Mouse (Mus musculus): Measurements from ENCODE around the gene Scn5a. TPM values are rescaled to one million over a fixed set of nuclear protein-coding genes. Genes with fewer than 3 reads are reported as not detected.

The Scn5a gene
- 2.1 and 2.2 TPM in 2 replicates for polyA plus RNA-seq (2012; rRNA removed)

DNA sequence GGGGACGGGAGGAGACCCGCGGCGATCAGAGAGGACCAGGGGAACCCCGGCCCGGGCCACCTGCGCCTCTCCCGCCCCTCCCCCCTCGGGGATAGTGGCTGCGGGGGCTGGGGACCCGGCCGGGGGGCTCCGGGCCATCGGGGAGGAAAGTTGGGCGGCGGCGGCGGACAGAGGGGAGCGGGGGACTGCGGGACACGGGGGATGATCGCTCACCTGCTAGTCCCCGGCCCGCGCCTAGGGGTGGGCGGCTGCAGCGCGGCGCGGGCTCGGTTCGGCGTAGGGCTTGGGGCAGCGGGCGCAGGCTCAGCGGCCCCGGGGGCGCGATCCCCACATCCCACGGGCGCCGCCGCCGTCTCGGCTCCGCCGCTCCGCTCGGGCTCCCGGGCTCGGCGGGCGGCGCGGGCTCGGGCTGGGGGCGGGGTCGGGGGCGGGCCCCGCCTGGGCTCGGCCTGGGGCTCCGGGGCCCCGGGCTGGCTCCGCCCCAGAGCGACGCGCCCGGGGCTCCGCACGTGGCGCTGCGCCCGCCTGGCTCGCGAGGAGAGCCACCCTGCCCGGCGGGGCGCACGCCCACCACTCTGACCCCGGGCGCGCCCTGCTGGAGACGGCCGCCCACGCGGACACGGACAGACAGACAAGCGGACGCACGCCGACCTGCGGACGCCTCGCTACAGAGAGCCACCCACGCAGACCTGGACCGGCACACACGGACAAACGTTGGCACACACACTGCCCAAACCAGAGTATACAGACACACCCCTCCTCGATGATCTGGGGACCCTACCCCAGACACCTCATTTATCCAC, at the start of gene Scn5a:
Scn5a (minus strand) TSS at position 381 of the 803 bp plus-strand sequence.
- DNase-seq (ENCODE audit: extremely low spot score in 1 of 2, low spot score in 1 of 2), result no peak

DNA sequence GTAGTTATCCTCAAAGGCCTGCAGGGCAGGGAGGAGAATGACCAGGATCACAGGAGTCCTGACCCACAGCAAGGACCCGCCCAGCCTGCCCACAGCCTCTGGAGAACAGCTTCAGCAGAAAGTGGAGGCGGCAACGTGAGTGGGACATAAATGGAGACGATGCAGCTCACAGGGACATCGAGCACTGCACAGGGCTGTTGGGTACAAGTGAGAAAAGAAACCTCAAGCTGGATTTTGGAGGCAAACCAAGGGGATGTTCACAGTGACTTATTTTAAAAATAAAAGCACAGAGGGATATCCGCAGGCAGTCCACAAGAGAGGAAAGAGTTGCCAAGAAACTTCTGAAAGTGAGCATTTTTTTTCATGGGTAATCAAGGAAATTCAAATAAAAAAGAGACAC, 48.4 kb upstream of the Scn5a start:
- peak; percentile 16 to 23 for DNase-seq (ENCODE audit: extremely low spot score in 1 of 2, low spot score in 1 of 2)

DNA sequence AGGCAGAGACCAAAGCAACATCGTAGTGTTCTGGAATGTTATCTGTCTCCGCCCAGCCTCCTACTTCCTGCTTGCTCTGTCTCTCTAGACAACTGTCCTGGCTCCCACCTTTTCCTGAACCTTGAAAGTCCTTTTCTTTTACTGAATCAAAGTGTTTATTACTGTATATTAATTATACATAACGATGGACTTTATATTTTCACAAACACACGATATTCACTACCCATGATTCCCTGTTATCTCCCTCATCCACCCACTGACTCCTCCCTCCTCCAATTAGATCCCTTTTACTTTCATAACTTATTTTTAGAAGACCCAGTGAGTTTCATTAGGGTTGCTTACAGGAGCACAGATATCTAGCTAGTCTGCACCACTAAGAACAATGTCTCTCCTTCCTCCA, 45.3 kb upstream of the Scn5a start:
- DNase-seq (ENCODE audit: extremely low spot score in 1 of 2, low spot score in 1 of 2), result no peak

DNA sequence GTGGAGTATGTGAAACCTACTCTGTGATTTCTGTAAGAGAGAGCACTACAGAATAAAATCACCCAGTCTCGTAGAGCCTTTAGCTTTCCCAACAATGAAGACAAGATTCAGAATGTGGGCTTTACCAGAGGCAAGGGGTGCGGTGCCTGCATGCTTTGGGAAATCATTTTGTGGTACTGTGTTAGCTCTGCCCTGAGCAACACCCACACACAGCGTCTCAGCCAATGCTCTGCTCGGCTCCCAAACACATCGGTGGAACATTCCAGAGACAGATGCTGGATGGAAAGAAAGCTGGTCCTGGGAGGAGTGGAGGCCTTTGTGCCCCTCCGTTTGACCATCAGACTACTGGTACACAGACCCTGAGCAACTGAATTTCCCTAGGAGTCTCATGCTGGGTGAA, 36.0 kb upstream of the Scn5a start:
- DNase-seq (ENCODE audit: extremely low spot score in 1 of 2, low spot score in 1 of 2), result peak in 1 of 2 experiments; percentile 33

DNA sequence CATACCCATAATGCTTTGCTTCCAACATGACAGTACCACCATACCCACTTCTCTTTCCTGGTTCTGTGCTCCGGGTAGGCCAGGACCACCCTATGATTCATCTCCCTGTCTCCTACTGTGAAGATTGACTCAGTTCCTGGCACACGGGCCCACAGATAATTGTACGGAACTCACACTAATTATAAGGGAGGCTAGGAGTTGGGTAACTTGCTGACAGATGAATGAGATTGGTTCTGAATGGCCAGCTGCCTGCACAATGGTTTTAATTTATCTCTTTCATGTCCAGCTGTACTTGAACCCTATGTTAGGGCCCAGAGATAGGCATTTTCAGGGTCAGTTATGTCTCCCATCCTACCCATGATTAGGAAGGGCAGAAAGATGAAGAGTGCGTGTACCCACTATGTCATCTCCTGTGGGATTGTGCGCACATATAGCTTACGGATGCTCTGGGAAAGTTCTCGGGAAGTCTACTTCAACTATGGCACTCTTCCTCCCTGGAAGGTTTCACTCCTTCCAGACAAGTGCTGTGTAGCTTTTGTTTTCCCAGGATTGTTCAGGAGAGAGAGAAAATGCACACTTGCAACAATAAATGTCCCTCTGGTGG, 31.8 kb upstream of the Scn5a start:
- no peak for DNase-seq (ENCODE audit: extremely low spot score in 1 of 2, low spot score in 1 of 2)

DNA sequence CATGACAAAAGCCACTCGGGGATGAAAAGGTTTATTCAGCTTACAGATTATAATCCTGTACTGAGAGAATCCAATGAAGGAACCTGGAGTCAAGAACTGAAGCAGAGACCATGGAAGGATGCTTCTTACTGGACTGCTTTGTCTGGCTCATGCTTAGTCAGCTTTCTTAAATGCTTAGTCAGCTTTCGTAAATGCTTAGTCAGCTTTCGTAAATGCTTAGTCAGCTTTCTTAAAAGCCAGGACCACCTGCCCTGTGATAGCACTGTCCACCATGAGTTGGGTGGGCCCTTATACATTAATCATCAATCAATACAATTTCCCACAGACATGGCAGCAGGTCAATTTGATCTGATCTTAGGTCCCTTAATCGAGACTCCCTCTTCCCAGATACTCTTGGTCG, 28.1 kb upstream of the Scn5a start:
- DNase-seq (ENCODE audit: extremely low spot score in 1 of 2, low spot score in 1 of 2), result no peak

DNA sequence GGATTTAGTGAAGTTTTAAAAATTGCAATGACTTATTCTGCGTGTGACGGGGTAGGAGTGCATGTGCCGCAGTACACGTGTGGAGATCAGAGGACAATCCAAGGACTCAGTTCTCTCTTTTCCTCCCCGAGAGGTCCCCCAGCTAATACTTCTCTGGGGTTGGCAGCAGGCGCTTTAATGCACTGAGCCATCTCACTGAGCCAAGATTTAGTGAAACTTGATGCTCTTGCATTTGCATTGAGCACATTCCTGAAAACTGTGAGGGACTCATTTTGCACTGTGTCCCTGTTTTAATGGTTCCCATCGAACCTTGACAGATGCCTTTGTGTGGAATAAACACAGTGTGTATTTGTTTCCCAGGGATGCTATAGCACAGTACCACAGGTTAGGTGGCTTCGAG, 25.8 kb upstream of the Scn5a start:
- DNase-seq (ENCODE audit: extremely low spot score in 1 of 2, low spot score in 1 of 2), result no peak

DNA sequence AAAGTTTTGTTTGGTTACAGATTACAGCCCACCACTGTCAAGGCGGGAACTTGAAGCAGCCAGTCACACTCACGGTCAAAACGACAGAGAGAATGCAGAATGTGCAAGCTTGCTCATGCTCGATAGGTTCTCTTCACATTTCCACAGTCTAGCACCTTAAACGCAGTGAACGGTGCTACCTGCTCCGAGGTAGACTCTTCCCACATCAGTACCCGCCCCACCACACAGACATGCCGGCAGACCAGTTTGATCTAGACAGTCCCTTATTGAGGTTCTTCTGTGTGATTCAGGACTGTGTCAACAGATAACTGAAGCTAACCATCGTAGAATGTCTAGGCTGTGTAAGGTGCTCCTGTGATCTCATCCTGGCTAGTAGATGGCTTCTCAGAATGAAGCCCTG, 19.7 kb upstream of the Scn5a start:
- DNase-seq (ENCODE audit: extremely low spot score in 1 of 2, low spot score in 1 of 2), result no peak

DNA sequence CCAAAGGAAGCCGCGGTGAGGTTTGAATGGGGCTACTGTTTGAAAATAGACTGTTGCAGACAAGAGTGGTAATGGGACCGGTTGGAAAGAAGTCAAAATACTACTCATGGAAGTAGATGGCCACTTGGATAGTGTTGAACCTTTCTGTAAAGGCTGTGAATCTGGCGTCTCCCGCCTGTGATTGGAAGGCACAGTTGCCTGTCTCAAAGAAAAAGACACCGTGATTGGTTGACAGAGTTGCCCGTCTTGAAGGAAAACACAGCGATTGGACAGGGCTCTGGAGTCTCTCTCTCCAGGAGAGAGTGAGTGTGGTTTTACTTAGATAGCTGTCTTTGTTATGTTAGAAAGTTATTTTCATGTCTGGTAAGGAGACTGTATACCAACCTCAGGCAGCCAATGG, 18.5 kb upstream of the Scn5a start:
- DNase-seq (ENCODE audit: extremely low spot score in 1 of 2, low spot score in 1 of 2), result no peak

DNA sequence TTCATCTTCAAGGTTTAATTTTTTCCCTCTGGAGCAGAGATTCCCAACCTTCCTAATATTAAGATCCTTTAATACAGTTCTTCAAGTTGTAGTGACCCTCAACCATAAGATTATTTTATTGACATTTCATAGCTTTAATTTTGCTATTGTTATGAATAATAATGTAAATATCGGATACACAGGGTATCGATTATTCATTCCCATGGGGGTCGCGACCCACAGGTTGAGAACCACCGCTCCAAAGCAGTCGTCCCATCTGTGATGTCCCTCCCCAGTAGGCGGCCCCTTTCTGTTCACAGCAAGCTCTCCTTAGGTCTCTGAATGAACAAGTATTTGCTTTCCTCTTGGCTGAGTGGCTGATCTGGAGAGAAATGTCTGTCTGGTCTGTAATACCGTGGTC, 10.8 kb upstream of the Scn5a start:
- DNase-seq (ENCODE audit: extremely low spot score in 1 of 2, low spot score in 1 of 2), result no peak

DNA sequence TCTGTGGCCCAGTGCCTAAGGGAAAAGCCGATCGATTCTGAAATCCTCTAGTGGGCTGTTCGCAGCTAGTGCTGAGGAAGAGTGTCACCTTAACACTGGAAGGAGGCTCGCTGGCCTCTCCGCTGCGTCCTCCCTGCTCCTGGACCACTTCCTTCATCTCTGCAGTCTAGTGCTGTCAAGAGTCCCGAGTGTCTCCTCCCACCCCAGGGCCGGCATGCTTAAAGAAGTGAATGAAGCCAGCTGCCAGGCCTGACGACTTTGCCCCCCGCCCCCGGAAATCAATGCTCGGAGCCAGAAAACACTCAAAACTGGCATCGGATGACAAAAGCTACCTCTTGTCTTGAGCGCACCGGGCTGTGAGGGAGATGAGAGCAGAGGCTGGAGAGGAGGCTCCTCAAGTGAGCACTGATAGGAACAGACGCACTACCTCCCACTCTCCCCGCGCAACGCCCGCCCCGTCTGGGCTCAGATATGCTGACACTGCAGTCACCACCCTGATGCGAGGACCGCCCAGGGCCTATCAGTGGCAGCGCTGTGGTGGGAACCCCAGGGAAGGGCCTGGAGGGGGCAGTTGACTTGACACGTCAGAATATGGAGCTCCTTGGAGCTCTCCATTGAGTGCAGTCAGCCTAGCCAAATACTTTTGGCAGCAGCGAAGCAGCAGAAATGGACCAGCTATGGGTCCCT, 10.1 kb upstream of the Scn5a start:
- DNase-seq (ENCODE audit: extremely low spot score in 1 of 2, low spot score in 1 of 2), result no peak

DNA sequence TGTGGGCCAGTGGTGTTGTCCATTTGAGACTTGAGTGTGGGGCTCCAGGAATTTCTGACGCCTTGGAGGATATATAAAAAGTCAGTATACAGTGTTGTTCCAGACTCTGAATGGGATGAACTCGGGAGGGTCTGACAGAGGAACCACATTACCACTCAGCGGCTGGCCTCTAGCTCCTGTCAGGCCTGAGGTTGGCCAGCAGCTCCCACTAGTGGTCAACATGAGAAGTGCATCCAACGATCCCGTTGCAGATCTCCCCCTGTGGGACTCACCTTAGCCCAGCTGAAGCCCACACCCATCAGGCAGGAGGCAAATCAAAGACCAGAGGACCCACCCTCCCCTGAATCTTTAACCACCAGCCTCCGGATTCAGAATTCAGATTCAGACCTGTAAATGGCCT, 1.9 kb upstream of the Scn5a start:
- peak in 1 of 2 experiments; percentile 87 for DNase-seq (ENCODE audit: extremely low spot score in 1 of 2, low spot score in 1 of 2)

DNA sequence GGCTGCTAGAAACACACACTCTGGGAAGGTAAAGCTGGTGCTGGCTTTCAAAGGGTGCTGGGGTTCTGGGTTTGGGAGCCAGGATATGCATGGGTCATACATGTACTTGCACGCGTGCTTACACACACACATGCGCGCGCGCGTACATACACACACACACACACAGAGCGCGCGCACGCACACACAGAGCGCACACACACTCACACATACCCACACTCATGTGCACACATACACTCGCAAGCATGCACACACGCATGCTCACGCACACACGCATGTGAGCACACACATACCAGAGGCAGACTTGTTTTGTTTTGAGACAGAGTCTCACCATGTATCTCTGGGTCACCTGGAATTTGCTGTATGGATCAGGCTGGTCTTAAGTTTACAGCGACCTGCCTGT, 1.4 kb upstream of the Scn5a start:
- DNase-seq (ENCODE audit: extremely low spot score in 1 of 2, low spot score in 1 of 2), result no peak

DNA sequence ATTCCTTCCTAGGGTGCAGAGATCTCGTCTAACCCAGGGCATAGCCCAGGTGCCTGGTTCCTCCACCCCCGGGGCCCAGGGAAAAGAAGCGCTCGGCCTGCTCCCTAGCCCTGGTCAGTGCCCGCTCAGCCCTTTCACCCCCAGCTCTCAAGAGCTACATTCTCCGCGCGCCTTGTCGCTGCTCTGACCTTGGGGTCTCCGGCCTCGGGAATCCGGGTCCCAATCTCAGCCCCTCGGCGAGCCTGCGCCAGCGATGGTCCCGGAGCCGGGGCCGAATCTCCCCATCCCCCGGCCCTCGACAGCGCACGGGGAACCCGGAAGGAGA, 543 bp downstream of the Scn5a start:
- DNase-seq (ENCODE audit: extremely low spot score in 1 of 2, low spot score in 1 of 2), result no peak

DNA sequence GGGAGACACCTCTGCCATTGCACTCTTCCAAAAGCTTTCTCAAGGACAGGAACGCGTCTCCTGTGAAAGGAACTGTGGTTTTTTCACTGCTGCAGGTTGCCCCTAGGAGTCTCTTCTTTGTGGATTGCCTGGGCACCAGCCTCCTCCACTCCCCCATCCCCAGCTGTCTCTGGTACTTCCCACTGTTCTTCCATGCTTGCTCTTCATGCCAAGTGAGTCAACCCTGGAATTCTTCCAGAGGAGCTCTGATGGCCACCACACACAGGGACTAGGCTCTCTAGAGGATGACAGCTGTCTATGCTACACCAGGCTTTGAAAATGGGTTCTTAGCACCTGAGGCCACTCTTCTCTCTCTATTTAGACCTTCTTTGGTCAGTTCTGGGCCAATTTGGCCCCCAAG, 1.8 kb downstream of the Scn5a start:
- DNase-seq (ENCODE audit: extremely low spot score in 1 of 2, low spot score in 1 of 2), result peak; percentile 40 to 71

DNA sequence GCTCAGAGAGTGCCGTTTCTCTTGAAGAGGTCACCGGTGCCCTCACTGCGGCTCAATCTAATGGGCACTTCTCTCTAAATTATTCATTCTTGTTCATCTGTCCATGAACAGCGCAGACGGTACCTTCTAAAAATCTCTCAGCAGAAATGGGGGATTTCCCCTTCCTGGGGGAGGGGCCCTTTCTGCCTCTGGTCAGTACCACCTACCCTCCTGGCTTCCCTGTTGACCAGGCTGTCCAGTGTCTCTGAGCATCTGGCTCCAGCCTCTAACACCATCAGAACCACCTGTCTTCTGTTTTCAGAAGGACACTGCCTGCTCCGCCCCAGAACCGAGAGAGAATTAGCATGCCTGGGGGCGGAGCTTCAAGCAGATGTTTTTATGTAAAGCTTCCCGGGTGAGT, 3.1 kb downstream of the Scn5a start:
- no peak for DNase-seq (ENCODE audit: extremely low spot score in 1 of 2, low spot score in 1 of 2)

DNA sequence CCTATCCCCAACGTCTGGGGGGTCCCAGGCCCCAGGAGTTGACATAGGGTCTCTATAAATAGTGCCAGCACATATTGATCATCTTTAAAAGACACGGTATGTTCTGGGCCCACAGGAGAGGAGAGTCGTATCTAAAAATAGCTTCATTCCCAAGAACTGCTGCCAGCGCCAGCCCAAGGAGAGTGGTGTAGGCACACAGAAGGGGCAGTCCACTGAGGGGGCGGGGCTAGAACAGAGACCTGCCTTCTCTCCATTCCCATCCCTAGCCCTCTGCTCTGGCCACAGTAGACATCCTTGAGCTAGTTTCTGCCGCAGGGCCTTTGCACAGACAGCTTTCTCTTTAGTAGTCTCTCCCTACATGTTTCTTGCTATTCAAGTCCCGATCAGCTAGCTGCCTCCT, 4.5 kb downstream of the Scn5a start:
- DNase-seq (ENCODE audit: extremely low spot score in 1 of 2, low spot score in 1 of 2), result no peak

DNA sequence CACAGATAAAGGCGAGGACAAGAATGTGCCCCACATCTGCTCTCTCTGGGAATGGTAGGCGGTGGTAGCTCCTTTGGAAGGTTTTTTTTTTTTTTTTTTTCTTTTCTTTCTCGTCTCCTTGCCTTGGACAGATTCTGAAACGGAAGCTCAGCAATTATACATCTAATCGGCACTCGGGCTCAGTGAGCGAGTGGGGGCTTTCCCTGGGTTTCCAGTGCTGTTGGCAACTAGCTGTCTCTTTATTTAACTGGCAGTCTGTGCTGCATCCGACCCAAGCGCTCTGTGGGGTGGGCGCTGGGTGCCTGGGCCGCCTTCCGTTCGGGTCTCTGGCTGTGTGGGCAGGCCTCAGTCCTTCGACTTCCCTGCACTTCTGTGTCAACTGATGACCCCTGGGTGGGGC, 5.8 kb downstream of the Scn5a start:
- no peak for DNase-seq (ENCODE audit: extremely low spot score in 1 of 2, low spot score in 1 of 2)

DNA sequence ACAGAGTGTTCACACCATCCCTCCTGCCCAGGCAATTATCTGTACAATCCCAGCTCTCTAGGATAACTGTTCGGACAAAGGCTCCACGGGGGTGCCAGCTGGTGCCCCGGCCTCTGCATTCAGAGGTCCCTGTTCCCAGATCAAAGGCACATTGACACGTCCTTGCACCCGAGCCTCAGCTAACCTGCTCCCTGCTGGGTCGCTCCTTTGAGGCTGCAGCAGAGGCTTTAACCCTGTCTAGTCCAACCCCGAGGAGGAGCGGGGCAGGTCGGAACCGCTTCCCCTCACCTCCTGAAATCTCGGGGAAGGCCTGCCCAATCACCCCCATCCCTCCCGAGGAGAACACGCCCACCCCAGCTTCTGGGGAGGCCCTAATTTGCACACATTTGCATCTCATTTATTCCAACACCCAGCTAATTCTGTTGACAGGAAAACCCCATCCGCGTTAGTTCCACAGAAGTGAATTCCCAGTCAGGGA, 7.4 kb downstream of the Scn5a start:
- DNase-seq (ENCODE audit: extremely low spot score in 1 of 2, low spot score in 1 of 2), result no peak

DNA sequence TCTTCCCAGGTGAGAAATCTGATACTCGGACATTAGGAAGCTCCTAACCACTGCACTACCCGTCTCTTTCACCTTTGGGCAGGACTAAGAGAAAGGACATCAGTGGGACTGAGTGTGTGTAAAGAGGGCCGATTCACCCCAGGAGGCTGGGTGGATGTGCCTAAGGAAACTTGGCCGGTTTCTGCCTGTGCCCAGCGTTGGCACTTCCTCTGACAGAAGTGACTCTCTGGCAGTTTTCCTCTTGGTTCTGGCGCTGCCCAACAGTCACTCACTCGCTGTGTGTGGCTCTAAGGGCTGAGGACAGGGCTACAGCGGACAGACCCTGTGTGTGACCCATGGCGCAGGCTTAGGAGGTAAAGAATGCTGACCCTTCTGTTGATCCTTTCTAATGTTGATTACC, 8.2 kb downstream of the Scn5a start:
- DNase-seq (ENCODE audit: extremely low spot score in 1 of 2, low spot score in 1 of 2), result no peak

DNA sequence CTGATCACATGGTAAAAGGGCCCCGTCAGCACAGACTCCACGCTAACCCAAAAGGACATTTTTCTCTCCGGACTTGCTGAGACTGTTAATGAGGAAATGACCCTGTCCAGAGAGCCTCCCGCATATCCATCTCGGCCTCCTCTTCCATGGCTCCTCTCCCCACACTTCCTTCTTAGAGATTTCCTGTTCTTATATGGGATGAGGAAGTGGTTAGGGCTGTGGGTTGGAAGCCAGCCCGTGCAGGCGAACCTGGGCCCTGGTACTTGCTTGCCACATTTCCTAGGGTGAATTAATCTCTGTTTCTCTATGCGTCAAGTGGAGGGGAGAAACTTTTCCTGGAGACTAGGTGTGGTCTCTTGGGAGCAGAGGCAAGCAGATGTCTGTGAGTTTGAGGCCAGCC, 10.1 kb downstream of the Scn5a start:
- no peak for DNase-seq (ENCODE audit: extremely low spot score in 1 of 2, low spot score in 1 of 2)

DNA sequence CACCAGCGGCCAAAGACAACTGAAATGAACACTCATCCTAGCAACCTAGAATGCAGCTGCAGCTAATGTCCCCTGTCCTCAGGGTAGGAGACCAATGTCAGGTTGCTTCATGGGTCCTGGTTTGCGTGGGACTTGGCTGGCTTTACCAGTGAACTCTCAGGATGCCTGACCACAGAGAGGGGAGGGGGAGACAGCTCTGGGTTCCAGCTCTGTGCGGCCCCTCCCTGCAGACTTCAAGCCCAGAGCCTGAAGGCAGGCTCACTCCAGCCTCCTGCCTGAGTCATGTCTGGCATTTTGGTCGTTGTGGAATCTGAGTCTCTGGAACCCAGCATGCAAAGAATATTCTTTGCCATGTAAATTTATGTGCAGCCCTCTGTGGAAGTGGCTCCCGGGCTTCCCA, 11.0 kb downstream of the Scn5a start:
- DNase-seq (ENCODE audit: extremely low spot score in 1 of 2, low spot score in 1 of 2), result peak in 1 of 2 experiments; percentile 34
